Mouse (Mus musculus) E14TG2a.4 (cell line): ENCODE measurements around the gene Abcd3.

Experiments
- CTCF ChIP-seq: conservative IDR thresholded peaks from 2 replicates; pipeline ENCODE4 v1.5.1; 2014; ENCODE audit warnings: low read length
- POU5F1 ChIP-seq: IDR thresholded peaks from 2 replicates; pipeline ENCODE4 v1.6.1; 2014; ENCODE audit warnings: low read length, borderline replicate concordance

DNA sequence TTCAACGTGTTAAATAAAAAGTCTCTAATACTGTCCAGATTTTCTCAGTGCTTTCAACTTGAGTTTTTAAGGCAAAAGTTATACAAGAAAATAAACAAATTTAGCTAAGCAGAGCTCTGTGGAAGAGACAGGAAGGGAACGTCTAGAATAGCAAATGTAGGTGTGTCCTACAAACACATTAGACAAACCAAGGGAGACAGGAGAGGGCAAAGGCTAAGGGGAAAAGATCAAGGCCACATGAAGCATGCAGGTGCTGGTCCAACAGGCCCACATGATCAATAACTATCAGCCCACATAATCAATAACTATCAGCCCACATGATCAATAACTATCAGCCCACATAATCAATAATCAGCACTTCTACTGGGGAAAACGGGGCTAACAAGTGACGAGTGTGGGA is 22.9 kb downstream of the Abcd3 start:
- TF ChIP-seq CTCF (no peak), POU5F1 (no peak)
